Mouse (Mus musculus) forebrain, embryonic 15.5 days (tissue): ENCODE results near the gene Phf21a. TPM values are rescaled to one million over a fixed set of nuclear protein-coding genes. Genes with fewer than 3 reads are reported as not detected.

ENCODE experiments used
- ATAC-seq: fragments of 200-750 bp; cut with Nextera tagmentation; replicated peaks from 2 replicates; pipeline ENCODE4 v1.8.0; 2017; ENCODE audit warnings: mild to moderate bottlenecking, moderate TSS enrichment, moderate library complexity
- H3K27ac ChIP-seq: fragments of 300-500 bp; sonication (generic); replicated peaks from 2 replicates; pipeline ENCODE4 v1.5.1; 2015; ENCODE audit warnings: mild to moderate bottlenecking, inconsistent platforms
- H3K27me3 ChIP-seq: fragments of 300-500 bp; sonication (generic); 2 replicates; pipeline ENCODE4 v1.6.1; 2015; ENCODE audit warnings: inconsistent platforms
- H3K36me3 ChIP-seq: fragments of 300-500 bp; sonication (generic); 2 replicates; pipeline ENCODE4 v1.6.1; 2015; ENCODE audit warnings: mild to moderate bottlenecking, inconsistent platforms
- H3K4me1 ChIP-seq: fragments of 300-500 bp; sonication (generic); 2 replicates; pipeline ENCODE4 v1.6.1; 2015; ENCODE audit warnings: inconsistent platforms
- H3K4me2 ChIP-seq: fragments of 300-500 bp; sonication (generic); replicated peaks from 2 replicates; pipeline ENCODE4 v1.6.1; 2015; ENCODE audit warnings: mild to moderate bottlenecking, inconsistent platforms
- H3K4me3 ChIP-seq: fragments of 300-500 bp; sonication (generic); 2 replicates; pipeline ENCODE4 v1.5.1; 2015; ENCODE audit warnings: mild to moderate bottlenecking, inconsistent platforms
- H3K9ac ChIP-seq: fragments of 300-500 bp; sonication (generic); replicated peaks from 2 replicates; pipeline ENCODE4 v1.6.1; 2015; ENCODE audit warnings: mild to moderate bottlenecking, inconsistent platforms
- H3K9me3 ChIP-seq: fragments of 300-500 bp; sonication (generic); 2 replicates; pipeline ENCODE4 v1.6.1; 2016; ENCODE audit warnings: inconsistent platforms
- WGBS: fragments of 180-500 bp; shearing (Covaris S2); methylation state at CpG from one replicate; pipeline ENCODE4 v1.1.7; 2015; ENCODE audit warnings: mixed read lengths; 5-methylcytosine and 5-hydroxymethylcytosine counted together
- polyA plus RNA-seq: library from polyadenylated mRNA; unstranded; fragments of >200 nt; fragmentation: Nextera tagmentation; extraction: Ambion mirVana; gene quantifications from 2 replicates; pipeline ENCODE4 v1.2.1, GENCODE M21; 2015

The Phf21a gene
- polyA plus RNA-seq, 1 experiment from 2014 or later: 46.8 TPM

- H3K9me3 ChIP-seq: no peaks in the 10 kb centered on the region
- ATAC-seq: no peak
- no peak overlapping the region for H3K4me3 ChIP-seq
- peak overlapping the region; percentile 69 for H3K27ac ChIP-seq
- WGBS: 74% methylated on average over 3 of the region's 3 CpGs
- H3K9ac ChIP-seq: no peak overlapping the region
- H3K36me3 ChIP-seq: no peaks in the 10 kb centered on the region
- peaks cover 26% of the 10 kb centered on the region for H3K4me1 ChIP-seq
- H3K4me2 ChIP-seq: no peak overlapping the region
- H3K27me3 ChIP-seq: no peaks in the 10 kb centered on the region
These were observed 184.9 kb downstream of the Phf21a start for GRCm38 (mm10) chr2:92277787-92278186.

- H3K9ac ChIP-seq: no peak overlapping the region
- H3K4me3 ChIP-seq: no peak overlapping the region
- H3K36me3 ChIP-seq: no peaks in the 10 kb centered on the region
- 65% methylated on average over 7 of the region's 7 CpGs for WGBS
- peak; percentile 60; the same call in 1 of the 2 replicates for ATAC-seq
- H3K27ac ChIP-seq: peak overlapping the region; percentile 69
- no peaks in the 10 kb centered on the region for H3K9me3 ChIP-seq
- no peak overlapping the region for H3K4me2 ChIP-seq
- peaks cover 17% of the 10 kb centered on the region for H3K4me1 ChIP-seq
- H3K27me3 ChIP-seq: no peaks in the 10 kb centered on the region
These were observed 185.7 kb downstream of the Phf21a start for GRCm38 (mm10) chr2:92278663-92279062.

- Histone ChIP-seq H3K27me3 (no peaks in the 10 kb centered on the region), H3K4me1 (peaks cover 17% of the 10 kb centered on the region), H3K36me3 (no peaks in the 10 kb centered on the region), H3K9me3 (no peaks in the 10 kb centered on the region), H3K4me2 (no peak overlapping the region), H3K27ac (peak overlapping the region; percentile 69; the same call in 1 of the 2 replicates), H3K4me3 (no peak overlapping the region), H3K9ac (no peak overlapping the region)
- ATAC-seq: no peak
- WGBS: 79% methylated on average over 6 of the region's 6 CpGs
These were observed 186.5 kb downstream of the Phf21a start for GRCm38 (mm10) chr2:92279398-92279797.

GRCm38 (mm10) chr2:92285597-92285996, 192.7 kb downstream of the Phf21a start:
- Histone ChIP-seq H3K36me3 (no peaks in the 10 kb centered on the region), H3K4me2 (no peak overlapping the region), H3K27ac (no peak overlapping the region; the same call in 1 of the 2 replicates), H3K9ac (no peak overlapping the region), H3K9me3 (no peaks in the 10 kb centered on the region), H3K27me3 (no peaks in the 10 kb centered on the region), H3K4me3 (no peak overlapping the region), H3K4me1 (peaks cover 11% of the 10 kb centered on the region; the same call in 1 of the 2 replicates)
- WGBS: 42% methylated on average over 5 of the region's 5 CpGs
- no peak for ATAC-seq

- ATAC-seq: no peak
- 83% methylated on average over 3 of the region's 3 CpGs for WGBS
- no peaks in the 10 kb centered on the region for H3K36me3 ChIP-seq
These were observed 196.4 kb downstream of the Phf21a start for GRCm38 (mm10) chr2:92289335-92289734.

GRCm38 (mm10) chr2:92291526-92291925, 198.6 kb downstream of the Phf21a start:
- no peak overlapping the region for H3K9ac ChIP-seq
- H3K4me3 ChIP-seq: no peak overlapping the region
- ATAC-seq: no peak
- H3K4me1 ChIP-seq: 0 out of 2 replicates have a peak, but pooled peaks cover 3% of the 10 kb centered on the region
- no peak overlapping the region for H3K27ac ChIP-seq
- no peaks in the 10 kb centered on the region for H3K9me3 ChIP-seq
- 92% methylated on average over 3 of the region's 3 CpGs for WGBS
- H3K4me2 ChIP-seq: no peak overlapping the region
- H3K27me3 ChIP-seq: no peaks in the 10 kb centered on the region
- H3K36me3 ChIP-seq: no peaks in the 10 kb centered on the region

More at GRCm38 (mm10) chr2:92289335-92289734, 196.4 kb downstream of the Phf21a start:
- Histone ChIP-seq H3K4me2 (no peak overlapping the region), H3K9ac (no peak overlapping the region), H3K4me3 (no peak overlapping the region), H3K9me3 (no peaks in the 10 kb centered on the region), H3K27ac (no peak overlapping the region), H3K4me1 (peaks cover 11% of the 10 kb centered on the region; the same call in 1 of the 2 replicates), H3K27me3 (no peaks in the 10 kb centered on the region)

GRCm38 (mm10) chr2:92296402-92296801, 203.5 kb downstream of the Phf21a start:
- no peak; the same call in 1 of the 2 replicates for ATAC-seq
- Histone ChIP-seq H3K9ac (no peak overlapping the region), H3K4me2 (no peak overlapping the region), H3K9me3 (no peaks in the 10 kb centered on the region), H3K36me3 (no peaks in the 10 kb centered on the region), H3K27me3 (no peaks in the 10 kb centered on the region), H3K4me1 (peaks cover 16% of the 10 kb centered on the region), H3K27ac (no peak overlapping the region), H3K4me3 (no peak overlapping the region)
- 4% methylated on average over 6 of the region's 6 CpGs for WGBS

- no peak for ATAC-seq
- Histone ChIP-seq H3K4me2 (no peak overlapping the region), H3K4me1 (peaks cover 31% of the 10 kb centered on the region), H3K27ac (peak overlapping the region; percentile 61), H3K36me3 (no peaks in the 10 kb centered on the region), H3K9me3 (no peaks in the 10 kb centered on the region), H3K9ac (no peak overlapping the region), H3K27me3 (no peaks in the 10 kb centered on the region), H3K4me3 (no peak overlapping the region)
- WGBS: 35% methylated on average over 10 of the region's 10 CpGs
These were observed 207.0 kb downstream of the Phf21a start for GRCm38 (mm10) chr2:92299896-92300295.

- Histone ChIP-seq H3K4me2 (no peak overlapping the region), H3K4me1 (peaks cover 38% of the 10 kb centered on the region), H3K36me3 (no peaks in the 10 kb centered on the region), H3K4me3 (no peak overlapping the region), H3K9ac (no peak overlapping the region), H3K9me3 (no peaks in the 10 kb centered on the region), H3K27ac (peak overlapping the region; percentile 84), H3K27me3 (no peaks in the 10 kb centered on the region)
- WGBS: 18% methylated on average over 5 of the region's 5 CpGs
- ATAC-seq: peak; percentile 84
These were observed 209.1 kb downstream of the Phf21a start for GRCm38 (mm10) chr2:92301849-92302607.

GRCm38 (mm10) chr2:92312542-92312941, 219.6 kb downstream of the Phf21a start:
- H3K9ac ChIP-seq: no peak overlapping the region
- no peak overlapping the region for H3K4me3 ChIP-seq
- ATAC-seq: no peak
- H3K27ac ChIP-seq: 0 out of 2 replicates have a peak overlapping the region, but pooled peaks have one; percentile 3
- WGBS: 80% methylated on average over 4 of the region's 4 CpGs
- no peaks in the 10 kb centered on the region; the same call in 1 of the 2 replicates for H3K4me1 ChIP-seq
- no peaks in the 10 kb centered on the region for H3K9me3 ChIP-seq
- H3K36me3 ChIP-seq: no peaks in the 10 kb centered on the region
- H3K27me3 ChIP-seq: no peaks in the 10 kb centered on the region
- H3K4me2 ChIP-seq: no peak overlapping the region

- Histone ChIP-seq H3K4me1 (no peaks in the 10 kb centered on the region; the same call in 1 of the 2 replicates), H3K4me2 (no peak overlapping the region), H3K36me3 (no peaks in the 10 kb centered on the region), H3K27ac (no peak overlapping the region; the same call in 1 of the 2 replicates), H3K4me3 (no peak overlapping the region), H3K9me3 (no peaks in the 10 kb centered on the region), H3K9ac (no peak overlapping the region), H3K27me3 (no peaks in the 10 kb centered on the region)
- ATAC-seq: no peak
- 84% methylated on average over 1 of the region's 1 CpGs for WGBS
These were observed 221.1 kb downstream of the Phf21a start for GRCm38 (mm10) chr2:92314031-92314430.

GRCm38 (mm10) chr2:92316652-92317051, 223.7 kb downstream of the Phf21a start:
- H3K9me3 ChIP-seq: no peaks in the 10 kb centered on the region
- no peak overlapping the region for H3K4me2 ChIP-seq
- no peak overlapping the region for H3K4me3 ChIP-seq
- no peak for ATAC-seq
- H3K36me3 ChIP-seq: peaks cover 2% of the 10 kb centered on the region; the same call in 1 of the 2 replicates
- H3K27me3 ChIP-seq: no peaks in the 10 kb centered on the region
- no peak overlapping the region for H3K27ac ChIP-seq
- H3K4me1 ChIP-seq: no peaks in the 10 kb centered on the region; the same call in 1 of the 2 replicates
- 78% methylated on average over 3 of the region's 3 CpGs for WGBS
- H3K9ac ChIP-seq: no peak overlapping the region
